Mouse (Mus musculus) G1E (cell line): ENCODE results near the gene Galnt14. TPM values are rescaled to one million over a fixed set of nuclear protein-coding genes. Genes with fewer than 3 reads are reported as not detected.

Experiments used
- ATAC-seq: 2 replicates; pipeline ENCODE4 v1.8.0; 2016; ENCODE audit warnings: mild to moderate bottlenecking; ENCODE audit not compliant: insufficient number of reproducible peaks, poor library complexity, low FRiP score, severe bottlenecking; ENCODE audit errors: extremely low read depth
- DNase-seq: peaks from one replicate; pipeline ENCODE4 v3.0.0; 2012; ENCODE audit warnings: low spot score
- H3K27me3 ChIP-seq: 2 replicates; pipeline ENCODE4 v1.6.1; 2012; ENCODE audit warnings: mild to moderate bottlenecking, low read length, inconsistent platforms; ENCODE audit not compliant: insufficient read depth
- H3K36me3 ChIP-seq: replicated peaks from 2 replicates; pipeline ENCODE3; 2012; ENCODE audit warnings: mild to moderate bottlenecking, inconsistent platforms
- H3K4me1 ChIP-seq: 2 replicates; pipeline ENCODE4 v1.6.1; 2012; ENCODE audit warnings: low read depth, low read length, inconsistent platforms, mixed read lengths; ENCODE audit not compliant: insufficient read depth
- H3K4me3 ChIP-seq: 2 replicates; pipeline ENCODE4 v1.5.1; 2012; ENCODE audit warnings: low read depth, mild to moderate bottlenecking, inconsistent platforms, low read length, moderate library complexity, mixed read lengths
- H3K9me3 ChIP-seq: replicated peaks from 2 replicates; pipeline ENCODE4 v1.6.1; 2012; ENCODE audit warnings: inconsistent platforms
- CTCF ChIP-seq: IDR thresholded peaks from 2 replicates; pipeline ENCODE4 v1.5.1; 2012; ENCODE audit warnings: low read depth, low read length, inconsistent platforms, mixed read lengths
- GATA1 ChIP-seq: IDR thresholded peaks from 2 replicates; pipeline ENCODE4 v1.6.1; 2012; ENCODE audit warnings: borderline replicate concordance, low read length, inconsistent platforms, mixed read lengths
- GATA2 ChIP-seq: IDR thresholded peaks from 2 replicates; pipeline ENCODE4 v1.6.1; 2012; ENCODE audit warnings: low read depth, low read length, inconsistent platforms, borderline replicate concordance
- POLR2AphosphoS5 ChIP-seq: IDR thresholded peaks from 2 replicates; pipeline ENCODE4 v1.6.1; 2012; ENCODE audit warnings: low read depth, low read length, inconsistent platforms; ENCODE audit not compliant: insufficient replicate concordance
- TAL1 ChIP-seq: conservative IDR thresholded peaks from 2 replicates; pipeline ENCODE4 v1.6.1; 2012; ENCODE audit warnings: low read depth, low read length, inconsistent platforms, mixed read lengths
- polyA plus RNA-seq: library from polyadenylated mRNA; stranded (reverse); fragments of >175 nt; gene quantifications from 2 replicates; pipeline ENCODE4 v1.2.3, GENCODE M21; 2012
- total RNA-seq, 2 experiments: library from RNA; stranded (forward) in 1 of 2; stranded (reverse) in 1 of 2; fragments of 200-1000 nt in 1 of 2; fragments of >200 nt in 1 of 2; fragmentation: Nextera tagmentation in 1 of 2; gene quantifications; 2 replicates each; pipeline ENCODE4 v1.2.3; 2014 to 2017

Gene Galnt14
- total and polyA plus RNA-seq, 3 experiments, result 0.05 TPM; not detected in 2

- Histone ChIP-seq H3K9me3 (peaks cover 60% of the 10 kb centered on the region), H3K4me3 (no peak overlapping the region), H3K4me1 (no peaks in the 10 kb centered on the region), H3K27me3 (no peaks in the 10 kb centered on the region), H3K36me3 (no peaks in the 10 kb centered on the region)
- ATAC-seq (no peak), DNase-seq (no peak)
- no peak for TF ChIP-seq CTCF
- TF ChIP-seq TAL1, result no peak
- no peak for TF ChIP-seq GATA1
- no peak for TF ChIP-seq POLR2AphosphoS5
- TF ChIP-seq GATA2, result no peak
Measured at GRCm38 (mm10) chr17:73701016-73701415, 9.2 kb downstream of the Galnt14 start.

DNA sequence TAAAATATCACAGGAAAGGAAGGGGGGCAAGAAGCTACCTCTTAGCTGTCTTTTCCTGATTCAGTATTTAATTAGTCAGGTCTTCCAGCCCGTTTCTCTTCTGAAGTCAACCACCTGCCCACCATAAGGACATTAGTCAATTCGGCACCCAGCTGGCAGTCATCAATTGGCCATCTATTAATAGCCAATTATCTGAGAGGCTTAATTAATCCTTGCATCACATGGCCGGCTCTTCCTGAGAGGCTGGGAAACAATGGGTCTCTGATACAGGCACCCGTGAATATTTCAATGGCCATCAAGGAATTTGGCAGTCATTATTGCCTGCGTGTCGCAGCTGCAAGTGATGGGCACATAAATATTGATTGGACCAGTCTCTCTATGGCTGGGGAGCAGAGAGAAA lies 10.4 kb downstream of the Galnt14 start:
- H3K27me3 ChIP-seq, result no peaks in the 10 kb centered on the region
- DNase-seq (no peak), ATAC-seq (no peak)
- no peak overlapping the region for H3K4me3 ChIP-seq
- no peaks in the 10 kb centered on the region for H3K4me1 ChIP-seq
- H3K36me3 ChIP-seq, result no peaks in the 10 kb centered on the region
- TF ChIP-seq GATA1, result no peak
- TF ChIP-seq CTCF, result no peak
- TF ChIP-seq TAL1, result no peak
- no peak for TF ChIP-seq GATA2
- no peak for TF ChIP-seq POLR2AphosphoS5
- H3K9me3 ChIP-seq, result peaks cover 59% of the 10 kb centered on the region

DNA sequence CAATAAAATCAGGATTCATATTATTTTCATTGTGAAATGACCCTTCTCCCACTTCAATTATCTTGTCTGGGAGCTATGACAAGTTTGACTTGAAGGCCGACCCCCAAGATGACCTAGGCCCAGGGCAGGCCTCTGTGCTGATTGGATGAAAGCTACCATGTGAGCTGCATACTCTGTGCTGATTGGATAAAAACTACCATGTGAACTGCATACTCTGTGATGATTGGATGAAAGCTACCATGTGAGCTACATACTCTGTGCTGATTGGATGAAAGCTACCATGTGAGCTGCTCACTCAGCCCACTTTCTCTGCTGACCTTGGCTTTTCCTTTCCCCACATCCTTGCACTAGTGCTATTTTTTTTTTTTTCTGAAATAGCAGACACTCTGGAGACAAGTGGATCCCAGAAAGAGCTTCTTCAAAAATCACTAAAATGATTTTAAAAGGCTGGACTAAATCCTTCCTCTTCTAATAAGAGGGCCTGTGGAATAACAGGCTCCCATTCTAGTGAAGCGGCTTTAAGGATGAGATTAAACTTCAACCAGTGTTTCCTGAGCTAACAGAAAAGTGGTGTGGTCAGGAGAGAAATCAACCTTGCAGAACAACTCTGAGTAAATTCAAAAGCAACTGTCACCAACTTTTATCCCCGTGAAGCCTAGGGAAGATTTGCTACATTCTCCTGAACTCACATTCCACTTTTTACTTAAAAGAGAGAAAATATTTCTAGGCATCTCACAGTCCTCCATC lies 15.9 kb downstream of the Galnt14 start:
- no peak for ATAC-seq
- Histone ChIP-seq H3K36me3 (no peaks in the 10 kb centered on the region), H3K4me1 (no peaks in the 10 kb centered on the region), H3K9me3 (peaks cover 38% of the 10 kb centered on the region), H3K4me3 (no peak overlapping the region), H3K27me3 (no peaks in the 10 kb centered on the region)
- no peak for DNase-seq
- no peak for TF ChIP-seq POLR2AphosphoS5
- no peak for TF ChIP-seq GATA2
- TF ChIP-seq CTCF, result no peak
- TF ChIP-seq TAL1, result no peak
- no peak for TF ChIP-seq GATA1

GRCm38 (mm10) chr17:73688261-73688660 lies 22.0 kb downstream of the Galnt14 start:
- Histone ChIP-seq H3K36me3 (no peaks in the 10 kb centered on the region), H3K4me1 (no peaks in the 10 kb centered on the region), H3K27me3 (no peaks in the 10 kb centered on the region), H3K9me3 (peaks cover 25% of the 10 kb centered on the region), H3K4me3 (no peak overlapping the region)
- no peak for DNase-seq
- no peak for TF ChIP-seq POLR2AphosphoS5
- TF ChIP-seq GATA2, result no peak
- no peak for TF ChIP-seq CTCF
- no peak for TF ChIP-seq GATA1
- TF ChIP-seq TAL1, result no peak
- ATAC-seq, result no peak

DNA sequence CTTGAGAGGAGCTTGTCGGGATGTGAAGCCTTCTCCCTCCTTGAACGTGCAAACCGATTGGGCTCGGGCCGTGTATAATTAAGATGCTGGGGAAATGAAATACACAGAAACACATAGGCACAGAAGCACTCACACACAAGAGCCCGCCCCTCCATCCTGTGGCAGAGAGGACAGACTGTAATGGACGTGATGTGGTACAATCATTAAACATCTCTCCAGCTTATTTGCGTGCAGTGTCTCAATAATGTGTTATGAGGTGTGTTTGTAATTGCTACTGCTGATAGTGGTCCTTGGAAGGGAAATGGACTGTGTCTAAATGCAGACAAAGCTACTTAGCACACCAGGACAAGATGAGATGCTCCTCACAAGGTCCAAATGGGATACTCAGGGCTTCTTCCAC lies 24.0 kb downstream of the Galnt14 start:
- peaks cover 25% of the 10 kb centered on the region for H3K9me3 ChIP-seq
- ATAC-seq, result no peak
- TF ChIP-seq CTCF (no peak), POLR2AphosphoS5 (no peak), GATA1 (no peak), TAL1 (no peak)

DNA sequence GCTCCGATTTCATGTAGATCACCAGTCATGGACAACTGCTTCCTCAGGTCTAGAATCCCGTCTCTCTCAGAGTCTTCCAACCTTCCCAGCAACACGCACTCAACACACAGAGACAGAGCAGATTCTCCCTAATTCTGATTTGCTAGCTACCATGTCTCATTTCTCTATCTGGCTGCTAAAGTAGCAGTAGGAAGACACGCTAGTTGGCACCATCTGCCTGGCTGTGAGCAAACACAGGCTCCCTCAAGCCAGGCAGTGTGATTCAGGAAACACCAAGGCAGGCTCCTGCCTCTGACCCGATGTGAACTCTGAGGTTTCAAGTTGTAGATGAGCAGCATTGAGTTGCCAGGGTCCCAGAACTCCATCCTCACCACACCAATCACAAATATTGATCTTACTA lies 25.5 kb downstream of the Galnt14 start:
- no peaks in the 10 kb centered on the region for H3K4me1 ChIP-seq
- H3K9me3 ChIP-seq, result peaks cover 26% of the 10 kb centered on the region
- TF ChIP-seq POLR2AphosphoS5, result no peak
- no peak for TF ChIP-seq CTCF
- no peak for TF ChIP-seq GATA1
- no peak for TF ChIP-seq TAL1
- no peak for TF ChIP-seq GATA2
- no peaks in the 10 kb centered on the region for H3K27me3 ChIP-seq
- DNase-seq (no peak), ATAC-seq (no peak)
- no peaks in the 10 kb centered on the region for H3K36me3 ChIP-seq
- H3K4me3 ChIP-seq, result no peak overlapping the region

More for the DNA sequence above, 24.0 kb downstream of the Galnt14 start:
- no peaks in the 10 kb centered on the region for H3K27me3 ChIP-seq
- no peak for DNase-seq
- H3K36me3 ChIP-seq, result no peaks in the 10 kb centered on the region
- no peaks in the 10 kb centered on the region for H3K4me1 ChIP-seq
- no peak overlapping the region for H3K4me3 ChIP-seq
